Mouse (Mus musculus) erythroblast, embryonic 14.5 days (primary cell): ENCODE results near the gene Lamtor2.

Experiments used
- GATA1 ChIP-seq: IDR thresholded peaks from 2 replicates; pipeline ENCODE4 v1.6.1; 2012; ENCODE audit warnings: low read length, inconsistent platforms, mixed read lengths
- TAL1 ChIP-seq: IDR thresholded peaks from 3 replicates; pipeline ENCODE4 v1.6.1; 2012; ENCODE audit warnings: low read length, inconsistent platforms, mixed read lengths

- TF ChIP-seq GATA1 = no peak
- no peak for TF ChIP-seq TAL1
Observed at GRCm38 (mm10) chr3:88539397-88539796, 13.5 kb downstream of the Lamtor2 start.
